Mouse (Mus musculus): ENCODE data around the gene Map1lc3b. TPM values are rescaled to one million over a fixed set of nuclear protein-coding genes. Genes with fewer than 3 reads are reported as not detected.
A peak's percentile ranks its signal among the peaks of the same experiment; 100 is the strongest.

Gene Map1lc3b
- polyA plus RNA-seq, 1 experiment from 2014 or later: 208 TPM

- Histone ChIP-seq H3K9me3 (replicated peaks) (no peaks in the 10 kb centered on the region), H3K27ac (replicated peaks) (no peak overlapping the region), H3K27me3 (ENCODE audit: low read depth, poor library complexity, severe bottlenecking) (no peaks in the 10 kb centered on the region), H3K4me3 (no peak overlapping the region), H3K36me3 (peaks cover 61% of the 10 kb centered on the region), H3K4me1 (peaks cover 14% of the 10 kb centered on the region)
- no peak for DNase-seq (ENCODE audit: low spot score)
- 92% methylated on average over 16 of the region's 16 CpGs for WGBS
Measured at GRCm38 (mm10) chr8:121558538-121558937, 31.6 kb upstream of the Map1lc3b start.

- DNase-seq (ENCODE audit: low spot score): no peak
- H3K27me3 ChIP-seq (ENCODE audit: low read depth, poor library complexity, severe bottlenecking): no peaks in the 10 kb centered on the region
- H3K9me3 ChIP-seq (replicated peaks): no peaks in the 10 kb centered on the region
- WGBS: 90% methylated on average over 12 of the region's 12 CpGs
- H3K27ac ChIP-seq (replicated peaks): no peak overlapping the region
- H3K4me1 ChIP-seq: peaks cover 25% of the 10 kb centered on the region
- no peak overlapping the region for H3K4me3 ChIP-seq
- H3K36me3 ChIP-seq: peaks cover 52% of the 10 kb centered on the region
Measured at GRCm38 (mm10) chr8:121559801-121560200, 30.4 kb upstream of the Map1lc3b start.

DNA sequence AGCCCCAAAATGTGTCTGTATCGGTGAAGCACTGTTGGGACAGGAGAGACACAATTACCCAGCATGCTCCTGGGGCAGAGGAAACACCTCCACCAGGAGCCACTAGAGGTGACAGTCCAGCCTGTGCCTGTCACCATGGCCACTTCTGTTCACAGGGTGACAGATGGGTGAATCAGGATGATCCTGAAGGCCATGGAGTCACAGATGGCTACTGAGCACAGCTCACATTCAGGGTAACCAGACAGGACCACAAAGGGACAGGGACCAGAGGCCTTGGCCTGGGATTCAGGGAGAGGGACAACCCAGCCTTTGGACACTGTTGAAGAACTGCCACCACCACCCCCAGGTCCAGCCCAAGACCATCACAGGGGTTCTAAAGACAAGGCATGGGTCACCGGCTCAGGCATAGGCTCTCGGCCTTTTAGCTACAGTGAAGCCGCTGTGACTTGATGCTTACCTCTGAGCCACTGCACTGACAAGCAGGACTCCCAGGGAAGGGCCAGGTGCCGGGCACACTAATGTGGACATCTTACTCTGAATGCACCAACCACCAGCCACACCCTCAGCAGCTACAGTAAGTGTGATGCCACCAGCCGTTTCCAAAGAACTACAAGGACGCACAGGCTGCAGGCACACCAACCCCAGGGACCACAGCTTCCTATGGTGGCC, 29.6 kb upstream of the Map1lc3b start:
- Histone ChIP-seq H3K36me3 (peaks cover 51% of the 10 kb centered on the region), H3K9me3 (replicated peaks) (no peaks in the 10 kb centered on the region), H3K27me3 (ENCODE audit: low read depth, poor library complexity, severe bottlenecking) (no peaks in the 10 kb centered on the region), H3K4me1 (peaks cover 33% of the 10 kb centered on the region), H3K27ac (replicated peaks) (no peak overlapping the region), H3K4me3 (no peak overlapping the region)
- no peak for DNase-seq (ENCODE audit: low spot score)
- 94% methylated on average over 7 of the region's 7 CpGs for WGBS

- H3K4me1 ChIP-seq: peaks cover 45% of the 10 kb centered on the region
Measured at GRCm38 (mm10) chr8:121561636-121562345, 28.4 kb upstream of the Map1lc3b start.

DNA sequence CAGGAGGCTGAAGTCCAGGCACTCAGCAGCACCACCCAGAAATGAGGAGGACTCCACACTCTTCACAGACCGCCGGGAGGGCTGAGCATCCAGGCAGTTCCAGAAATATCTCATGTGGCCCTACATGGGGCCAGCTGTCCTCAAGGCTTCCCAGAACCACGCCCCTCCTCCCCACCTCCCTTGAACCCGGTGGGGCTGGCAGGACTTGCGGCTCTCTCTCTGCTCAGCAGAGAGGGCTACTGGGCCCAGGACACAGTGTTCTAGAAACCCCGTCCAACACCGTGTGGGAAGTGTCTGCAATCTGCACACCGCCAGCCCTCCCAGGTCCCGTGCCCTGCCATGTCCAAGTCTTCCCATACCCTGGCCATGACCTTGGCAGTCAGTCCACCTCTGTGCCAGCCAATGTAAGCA, 27.2 kb upstream of the Map1lc3b start:
- Histone ChIP-seq H3K36me3 (peaks cover 38% of the 10 kb centered on the region), H3K27me3 (ENCODE audit: low read depth, poor library complexity, severe bottlenecking) (no peaks in the 10 kb centered on the region), H3K27ac (replicated peaks) (peak overlapping the region; percentile 68), H3K9me3 (replicated peaks) (no peaks in the 10 kb centered on the region), H3K4me1 (peaks cover 54% of the 10 kb centered on the region), H3K4me3 (no peak overlapping the region)
- no peak for DNase-seq (ENCODE audit: low spot score)
- 86% methylated on average over 9 of the region's 9 CpGs for WGBS

More at GRCm38 (mm10) chr8:121561636-121562345, 28.4 kb upstream of the Map1lc3b start:
- no peak for DNase-seq (ENCODE audit: low spot score)
- Histone ChIP-seq H3K36me3 (peaks cover 43% of the 10 kb centered on the region), H3K9me3 (replicated peaks) (no peaks in the 10 kb centered on the region), H3K27ac (replicated peaks) (no peak overlapping the region), H3K27me3 (ENCODE audit: low read depth, poor library complexity, severe bottlenecking) (no peaks in the 10 kb centered on the region), H3K4me3 (no peak overlapping the region)
- WGBS: 86% methylated on average over 16 of the region's 16 CpGs

DNA sequence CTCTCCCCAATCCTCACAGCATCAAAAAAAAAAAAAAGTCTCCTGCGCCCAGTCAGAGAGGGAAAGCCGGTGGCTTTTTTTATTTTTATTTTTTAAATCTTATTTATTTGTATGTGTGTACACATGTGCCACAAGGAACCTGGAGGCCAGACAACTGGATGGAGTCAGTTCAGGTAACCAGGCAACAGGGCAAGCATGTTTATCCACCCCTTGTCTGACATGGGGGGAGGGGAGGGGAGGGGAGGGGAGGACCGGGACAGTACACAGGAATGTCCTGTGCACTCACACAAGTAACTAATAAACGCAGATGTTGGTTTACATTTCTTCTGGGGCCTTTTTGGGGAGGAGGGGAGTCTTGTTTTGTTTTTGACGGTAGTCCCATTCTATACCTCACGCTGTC, 26.5 kb upstream of the Map1lc3b start:
- H3K4me3 ChIP-seq: no peak overlapping the region
- no peaks in the 10 kb centered on the region for H3K27me3 ChIP-seq (ENCODE audit: low read depth, poor library complexity, severe bottlenecking)
- WGBS: 61% methylated on average over 6 of the region's 6 CpGs
- no peak for DNase-seq (ENCODE audit: low spot score)
- peaks cover 62% of the 10 kb centered on the region for H3K4me1 ChIP-seq
- no peaks in the 10 kb centered on the region for H3K9me3 ChIP-seq (replicated peaks)
- H3K27ac ChIP-seq (replicated peaks): peak overlapping the region; percentile 30; the same call in 1 of the 2 replicates
- peaks cover 31% of the 10 kb centered on the region for H3K36me3 ChIP-seq

DNA sequence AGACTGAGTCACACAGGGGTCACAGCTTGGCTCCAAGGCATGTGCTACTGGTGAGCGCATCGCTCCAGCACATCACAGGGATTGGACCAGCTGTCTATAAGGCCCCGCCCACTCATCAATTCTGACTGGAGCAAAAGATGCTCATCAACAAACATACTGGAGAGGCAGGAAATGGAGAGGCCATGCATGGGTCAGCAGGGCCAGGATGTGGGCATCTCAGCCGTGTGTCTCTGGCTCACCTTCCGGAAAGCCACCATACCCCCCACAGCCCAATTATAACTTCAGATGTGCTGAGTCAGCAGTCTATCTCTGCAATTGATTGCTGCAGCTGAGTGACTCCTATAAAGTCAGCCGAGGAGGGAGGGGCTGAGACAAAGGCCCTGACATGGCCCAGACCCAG, 21.8 kb upstream of the Map1lc3b start:
- H3K36me3 ChIP-seq: peaks cover 13% of the 10 kb centered on the region
- H3K4me3 ChIP-seq: no peak overlapping the region
- H3K4me1 ChIP-seq: peaks cover 61% of the 10 kb centered on the region
- no peaks in the 10 kb centered on the region for H3K27me3 ChIP-seq (ENCODE audit: low read depth, poor library complexity, severe bottlenecking)
- H3K9me3 ChIP-seq (replicated peaks): no peaks in the 10 kb centered on the region
- no peak for DNase-seq (ENCODE audit: low spot score)
- H3K27ac ChIP-seq (replicated peaks): no peak overlapping the region
- WGBS: 86% methylated on average over 6 of the region's 6 CpGs

DNA sequence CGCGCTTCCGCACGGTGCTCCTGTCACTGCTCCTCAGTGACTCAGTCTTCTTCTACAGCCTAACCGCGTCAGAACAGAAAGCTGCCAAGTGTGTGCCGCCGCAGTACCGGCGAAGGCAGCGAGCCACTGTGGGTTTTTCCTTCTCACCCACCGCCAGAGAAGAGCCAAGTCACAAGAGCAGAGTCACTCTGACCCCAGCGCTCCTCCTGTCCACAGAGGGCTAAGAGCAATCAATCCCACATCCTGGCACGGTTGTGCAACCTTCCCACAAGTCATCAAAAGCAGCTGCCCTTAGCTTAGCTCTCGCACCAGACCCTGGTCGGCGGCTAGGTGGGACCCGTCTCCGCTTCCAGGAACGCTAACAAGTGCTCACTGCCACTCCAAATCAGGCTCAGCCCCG, 19.8 kb upstream of the Map1lc3b start:
- H3K27ac ChIP-seq (replicated peaks): no peak overlapping the region
- H3K4me1 ChIP-seq: peaks cover 53% of the 10 kb centered on the region
- H3K27me3 ChIP-seq (ENCODE audit: low read depth, poor library complexity, severe bottlenecking): no peaks in the 10 kb centered on the region
- WGBS: 90% methylated on average over 21 of the region's 21 CpGs
- peaks cover 3% of the 10 kb centered on the region for H3K36me3 ChIP-seq
- no peaks in the 10 kb centered on the region for H3K9me3 ChIP-seq (replicated peaks)
- DNase-seq (ENCODE audit: low spot score): no peak
- no peak overlapping the region for H3K4me3 ChIP-seq

GRCm38 (mm10) chr8:121570801-121571200, 19.4 kb upstream of the Map1lc3b start:
- Histone ChIP-seq H3K36me3 (peaks cover 3% of the 10 kb centered on the region; the same call in 1 of the 2 replicates), H3K4me1 (peaks cover 53% of the 10 kb centered on the region), H3K27ac (replicated peaks) (no peak overlapping the region), H3K4me3 (no peak overlapping the region), H3K9me3 (replicated peaks) (no peaks in the 10 kb centered on the region), H3K27me3 (ENCODE audit: low read depth, poor library complexity, severe bottlenecking) (no peaks in the 10 kb centered on the region)
- 84% methylated on average over 17 of the region's 17 CpGs for WGBS
- no peak for DNase-seq (ENCODE audit: low spot score)

DNA sequence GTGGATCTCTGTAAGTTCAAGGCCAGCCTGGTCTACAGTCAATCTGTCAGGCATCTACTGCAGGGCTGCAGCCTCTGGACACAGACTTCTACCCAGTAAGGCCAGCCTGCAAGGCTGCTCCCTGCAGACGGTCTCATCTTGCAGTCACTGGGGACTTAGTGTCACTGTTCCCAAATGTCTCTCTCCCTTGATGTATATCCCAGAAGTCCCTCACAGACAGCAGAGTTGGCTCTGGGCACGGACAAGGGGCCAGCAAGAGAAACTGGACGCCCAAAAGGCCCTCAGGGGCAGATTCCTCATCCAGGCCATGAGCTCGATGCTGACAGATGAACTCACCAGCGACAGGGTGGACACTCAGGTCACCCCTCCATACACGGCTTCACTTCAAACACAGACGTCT, 18.0 kb upstream of the Map1lc3b start:
- Histone ChIP-seq H3K36me3 (peaks cover 3% of the 10 kb centered on the region; the same call in 1 of the 2 replicates), H3K4me3 (no peak overlapping the region), H3K27ac (replicated peaks) (no peak overlapping the region), H3K27me3 (ENCODE audit: low read depth, poor library complexity, severe bottlenecking) (no peaks in the 10 kb centered on the region), H3K9me3 (replicated peaks) (no peaks in the 10 kb centered on the region), H3K4me1 (peaks cover 55% of the 10 kb centered on the region)
- 84% methylated on average over 7 of the region's 7 CpGs for WGBS
- DNase-seq (ENCODE audit: low spot score): no peak

- H3K4me3 ChIP-seq: no peak overlapping the region
- 69% methylated on average over 3 of the region's 3 CpGs for WGBS
- H3K36me3 ChIP-seq: peaks cover 3% of the 10 kb centered on the region; the same call in 1 of the 2 replicates
- DNase-seq (ENCODE audit: low spot score): no peak
- no peak overlapping the region for H3K27ac ChIP-seq (replicated peaks)
- H3K27me3 ChIP-seq (ENCODE audit: low read depth, poor library complexity, severe bottlenecking): no peaks in the 10 kb centered on the region
- H3K4me1 ChIP-seq: peaks cover 54% of the 10 kb centered on the region
- H3K9me3 ChIP-seq (replicated peaks): no peaks in the 10 kb centered on the region
Measured at GRCm38 (mm10) chr8:121573275-121573674, 16.9 kb upstream of the Map1lc3b start.

GRCm38 (mm10) chr8:121575661-121576060, 14.5 kb upstream of the Map1lc3b start:
- Histone ChIP-seq H3K9me3 (replicated peaks) (no peaks in the 10 kb centered on the region), H3K4me3 (no peak overlapping the region), H3K4me1 (peaks cover 70% of the 10 kb centered on the region), H3K27me3 (ENCODE audit: low read depth, poor library complexity, severe bottlenecking) (no peaks in the 10 kb centered on the region), H3K27ac (replicated peaks) (no peak overlapping the region), H3K36me3 (no peaks in the 10 kb centered on the region)
- DNase-seq (ENCODE audit: low spot score): no peak
- 89% methylated on average over 3 of the region's 3 CpGs for WGBS
